Mouse (Mus musculus): ENCODE measurements around the gene Pcca. TPM values are rescaled to one million over a fixed set of nuclear protein-coding genes. Genes with fewer than 3 reads are reported as not detected.

Gene Pcca
- polyA plus RNA-seq, 1 experiment from 2014 or later: 36.5 TPM

DNA sequence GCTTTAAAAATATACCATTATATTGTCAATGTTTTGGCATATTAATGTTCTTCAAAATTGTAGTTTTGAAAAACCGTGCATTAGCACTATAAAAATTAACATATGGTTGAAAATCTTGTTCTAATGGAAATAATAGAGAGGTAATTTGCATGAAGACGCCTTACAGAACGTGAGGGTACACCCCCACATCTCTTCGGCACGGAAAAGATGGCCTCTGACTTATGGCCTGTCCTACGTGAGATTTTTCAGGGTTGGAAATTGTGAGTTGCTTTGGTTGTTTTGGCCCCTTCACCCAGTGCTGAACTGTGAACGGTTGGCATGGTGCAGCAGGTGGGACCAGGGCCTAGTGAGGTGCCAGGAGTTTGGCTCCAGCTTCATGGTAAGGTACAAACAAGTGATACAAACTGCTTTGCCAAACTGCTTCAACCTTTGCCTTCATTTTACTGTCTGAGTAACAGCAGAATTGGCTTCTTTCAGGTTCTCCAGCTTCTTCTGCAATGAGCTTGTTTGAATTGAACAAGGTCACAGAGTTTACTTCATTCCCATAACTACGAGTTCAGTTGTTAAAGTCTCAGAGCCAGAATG lies 185.5 kb downstream of the Pcca start:
- no peaks in the 10 kb centered on the region for H3K36me3 ChIP-seq
- H3K4me1 ChIP-seq: no peaks in the 10 kb centered on the region
- no peak overlapping the region for H3K27ac ChIP-seq
- WGBS: 86% methylated on average over 8 of the region's 8 CpGs
- H3K4me3 ChIP-seq: no peak overlapping the region
- no peaks in the 10 kb centered on the region for H3K27me3 ChIP-seq
- no peaks in the 10 kb centered on the region for H3K9me3 ChIP-seq
- no peak overlapping the region for H3K9ac ChIP-seq
- ATAC-seq (ENCODE audit: insufficient number of reproducible peaks, insufficient read depth, low FRiP score, low TSS enrichment): peak; percentile 67; the same call in 1 of the 2 replicates
- H3K4me2 ChIP-seq (replicated peaks): no peak overlapping the region

DNA sequence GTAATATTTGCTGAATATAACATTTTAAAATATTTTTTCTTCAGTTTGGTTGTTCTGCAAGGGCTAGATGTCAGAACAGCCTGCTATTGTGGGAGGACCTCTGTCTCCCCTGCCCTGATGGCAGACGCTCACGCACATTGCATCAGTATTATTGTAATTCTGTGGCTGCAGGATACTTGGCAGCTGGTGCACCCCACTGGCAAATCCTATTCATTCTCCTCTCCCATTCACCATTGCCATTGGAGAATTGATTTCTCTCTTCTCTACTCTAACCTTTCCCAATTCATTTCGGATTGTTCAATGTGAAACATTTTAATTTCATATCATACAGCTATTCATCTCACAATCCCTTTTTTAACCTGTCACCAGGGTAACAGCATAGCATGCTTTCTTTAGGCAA lies 186.9 kb downstream of the Pcca start:
- Histone ChIP-seq H3K36me3 (no peaks in the 10 kb centered on the region), H3K4me1 (no peaks in the 10 kb centered on the region), H3K27me3 (no peaks in the 10 kb centered on the region), H3K4me2 (replicated peaks) (no peak overlapping the region), H3K9me3 (no peaks in the 10 kb centered on the region), H3K27ac (no peak overlapping the region), H3K4me3 (no peak overlapping the region), H3K9ac (no peak overlapping the region)
- 58% methylated on average over 3 of the region's 3 CpGs for WGBS
- ATAC-seq (ENCODE audit: insufficient number of reproducible peaks, insufficient read depth, low FRiP score, low TSS enrichment): no peak

- Histone ChIP-seq H3K4me1 (no peaks in the 10 kb centered on the region), H3K9me3 (no peaks in the 10 kb centered on the region), H3K9ac (no peak overlapping the region), H3K27ac (no peak overlapping the region), H3K4me3 (no peak overlapping the region), H3K27me3 (no peaks in the 10 kb centered on the region), H3K4me2 (replicated peaks) (no peak overlapping the region), H3K36me3 (no peaks in the 10 kb centered on the region)
- WGBS: 42% methylated on average over 4 of the region's 4 CpGs
- ATAC-seq (ENCODE audit: insufficient number of reproducible peaks, insufficient read depth, low FRiP score, low TSS enrichment): no peak
Measured at GRCm38 (mm10) chr14:122721750-122722149, 187.6 kb downstream of the Pcca start.

DNA sequence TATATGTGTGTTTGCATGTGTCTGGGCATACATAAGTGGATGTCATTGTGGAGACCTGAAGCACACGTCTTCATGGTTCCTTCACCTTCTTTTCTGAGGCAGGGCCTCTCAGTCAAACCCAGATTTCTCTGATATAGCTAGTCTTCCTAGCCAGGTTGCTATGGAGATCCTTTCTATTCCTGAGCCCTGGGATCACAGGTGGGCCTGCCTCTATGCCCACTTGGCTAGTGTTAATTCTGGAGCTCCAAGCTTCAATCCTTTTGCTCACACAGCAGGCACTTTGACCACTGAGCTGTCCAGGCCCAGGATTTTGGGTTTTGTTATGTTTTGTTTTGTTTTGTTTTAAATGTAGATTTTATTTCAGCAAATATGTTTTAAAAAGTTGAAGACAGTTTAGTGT lies 192.3 kb downstream of the Pcca start:
- Histone ChIP-seq H3K4me1 (peaks cover 5% of the 10 kb centered on the region; the same call in 1 of the 2 replicates), H3K4me2 (replicated peaks) (no peak overlapping the region)
- 93% methylated on average over 1 of the region's 1 CpGs for whole genome bisulfite sequencing

DNA sequence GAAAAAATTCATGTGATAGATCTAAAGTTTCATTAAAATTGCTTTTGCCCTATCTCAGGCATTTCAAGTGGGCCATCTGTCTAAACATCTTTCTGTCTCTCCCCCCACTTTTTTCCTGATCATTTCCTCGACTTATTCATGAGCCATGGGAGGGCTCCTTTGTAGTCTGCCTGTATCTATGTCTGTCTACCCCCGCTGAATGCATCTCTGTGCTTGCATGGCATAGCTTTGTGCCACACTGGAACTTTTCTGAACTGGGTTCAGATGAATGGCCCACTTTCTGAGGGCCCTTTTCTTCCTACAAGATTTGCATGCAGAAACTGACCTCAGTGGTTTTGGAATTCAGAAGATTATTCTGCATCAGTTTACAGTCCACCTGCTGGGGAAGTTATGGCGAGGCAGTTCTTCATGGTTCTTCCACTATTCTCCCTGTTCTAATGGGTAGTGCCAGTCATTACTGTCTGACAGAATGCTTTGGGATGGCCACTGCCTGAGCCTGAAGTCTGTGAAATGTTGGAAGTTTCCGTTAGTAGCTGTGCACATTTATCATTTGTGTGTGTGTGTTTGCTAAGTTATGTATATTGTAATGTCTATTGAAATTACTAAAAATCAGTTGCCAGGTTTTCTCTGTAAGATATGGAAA lies 195.4 kb downstream of the Pcca start:
- Histone ChIP-seq H3K36me3 (no peaks in the 10 kb centered on the region), H3K4me2 (replicated peaks) (no peak overlapping the region), H3K27me3 (no peaks in the 10 kb centered on the region), H3K27ac (no peak overlapping the region), H3K9ac (no peak overlapping the region), H3K9me3 (no peaks in the 10 kb centered on the region), H3K4me1 (peaks cover 5% of the 10 kb centered on the region; the same call in 1 of the 2 replicates), H3K4me3 (no peak overlapping the region)
- ATAC-seq (ENCODE audit: insufficient number of reproducible peaks, insufficient read depth, low FRiP score, low TSS enrichment): no peak
- 73% methylated on average over 4 of the region's 4 CpGs for WGBS

More for the DNA sequence above, 192.3 kb downstream of the Pcca start:
- Histone ChIP-seq H3K9me3 (no peaks in the 10 kb centered on the region), H3K27me3 (no peaks in the 10 kb centered on the region), H3K9ac (no peak overlapping the region), H3K27ac (no peak overlapping the region), H3K4me3 (no peak overlapping the region), H3K36me3 (no peaks in the 10 kb centered on the region)
- no peak for ATAC-seq (ENCODE audit: insufficient number of reproducible peaks, insufficient read depth, low FRiP score, low TSS enrichment)

GRCm38 (mm10) chr14:122730921-122731551 lies 196.9 kb downstream of the Pcca start:
- Histone ChIP-seq H3K4me1 (peaks cover 5% of the 10 kb centered on the region; the same call in 1 of the 2 replicates), H3K4me3 (no peak overlapping the region), H3K36me3 (no peaks in the 10 kb centered on the region), H3K27ac (no peak overlapping the region), H3K9ac (no peak overlapping the region), H3K27me3 (no peaks in the 10 kb centered on the region), H3K4me2 (replicated peaks) (no peak overlapping the region), H3K9me3 (no peaks in the 10 kb centered on the region)
- WGBS: 35% methylated on average over 4 of the region's 4 CpGs
- 0 out of 2 replicates have a peak, but pooled peaks have one; percentile 15 for ATAC-seq (ENCODE audit: insufficient number of reproducible peaks, insufficient read depth, low FRiP score, low TSS enrichment)

GRCm38 (mm10) chr14:122736806-122737205 lies 202.7 kb downstream of the Pcca start:
- no peaks in the 10 kb centered on the region for H3K4me1 ChIP-seq
- no peaks in the 10 kb centered on the region for H3K27me3 ChIP-seq
- no peak for ATAC-seq (ENCODE audit: insufficient number of reproducible peaks, insufficient read depth, low FRiP score, low TSS enrichment)
- H3K4me2 ChIP-seq (replicated peaks): no peak overlapping the region
- H3K9me3 ChIP-seq: no peaks in the 10 kb centered on the region
- H3K9ac ChIP-seq: no peak overlapping the region
- no peaks in the 10 kb centered on the region for H3K36me3 ChIP-seq
- H3K27ac ChIP-seq: no peak overlapping the region
- no peak overlapping the region for H3K4me3 ChIP-seq

DNA sequence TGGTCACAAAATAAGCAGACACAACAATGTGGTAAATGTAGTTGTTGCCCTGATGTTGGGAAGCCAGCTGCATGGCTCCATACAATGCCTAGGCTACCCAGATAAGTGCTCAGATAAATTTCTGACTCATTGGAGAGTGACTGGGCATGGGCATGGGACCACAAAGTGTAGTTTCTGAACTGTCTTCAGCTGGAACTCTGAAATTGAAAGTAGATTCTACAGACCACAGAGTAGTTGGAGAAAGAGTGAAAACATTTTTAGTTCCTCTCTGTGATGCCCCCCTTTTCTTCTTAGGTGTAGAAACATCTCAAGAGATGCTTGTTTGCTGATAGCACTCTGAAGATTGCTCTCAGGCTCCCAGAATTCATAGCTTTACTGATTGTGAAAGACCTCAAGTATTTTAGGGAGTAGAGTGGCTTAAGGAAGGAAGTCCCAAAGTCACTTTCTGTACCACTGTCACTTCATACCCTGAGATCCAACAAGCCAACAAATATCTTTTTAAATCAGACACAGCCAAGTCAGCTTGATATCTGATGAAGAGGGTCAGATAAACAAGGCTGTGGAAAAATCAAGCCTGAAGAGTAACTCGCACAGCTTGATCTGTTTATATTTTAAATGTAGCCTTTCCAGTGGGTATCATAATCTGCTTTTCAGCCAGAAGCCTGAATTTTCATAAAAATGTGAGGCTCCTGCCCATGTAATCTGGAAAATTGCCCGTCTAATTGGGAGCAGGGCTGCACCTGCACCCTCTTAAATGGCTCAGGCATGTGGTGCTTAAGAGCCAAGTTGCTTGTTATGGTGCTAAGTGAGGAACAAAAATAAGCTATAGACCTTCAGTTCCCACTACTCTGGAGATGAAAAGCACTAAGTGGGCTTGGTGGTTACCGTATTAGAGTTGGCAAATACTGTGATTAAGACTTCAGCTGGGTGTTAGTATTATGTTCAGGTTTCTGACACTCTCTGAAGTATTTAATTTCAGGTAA lies 214.0 kb downstream of the Pcca start:
- no peaks in the 10 kb centered on the region for H3K36me3 ChIP-seq
- no peaks in the 10 kb centered on the region for H3K4me1 ChIP-seq
- H3K9ac ChIP-seq: no peak overlapping the region
- no peak overlapping the region for H3K27ac ChIP-seq
- no peak for ATAC-seq (ENCODE audit: insufficient number of reproducible peaks, insufficient read depth, low FRiP score, low TSS enrichment)
- no peaks in the 10 kb centered on the region for H3K27me3 ChIP-seq
- no peaks in the 10 kb centered on the region for H3K9me3 ChIP-seq
- 47% methylated on average over 3 of the region's 3 CpGs for WGBS
- H3K4me3 ChIP-seq: no peak overlapping the region
- H3K4me2 ChIP-seq (replicated peaks): no peak overlapping the region

DNA sequence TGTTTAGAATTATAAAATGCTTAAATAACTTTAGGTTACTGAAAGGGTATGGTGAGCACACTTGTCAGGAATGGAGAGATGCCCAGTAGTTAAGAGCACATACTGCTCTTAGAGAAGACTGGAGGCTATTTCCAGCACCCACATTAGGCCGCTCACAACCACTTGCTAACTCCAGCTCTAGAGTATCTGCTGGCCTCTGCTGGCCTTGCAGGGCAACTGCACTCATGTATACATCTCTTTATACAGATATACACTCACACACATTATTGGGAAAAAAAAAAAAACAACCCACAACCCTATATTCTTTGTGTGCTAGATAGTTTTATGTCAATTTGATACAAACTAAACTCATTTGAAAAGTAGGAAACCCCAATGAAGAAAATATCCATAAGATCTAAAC lies 217.4 kb downstream of the Pcca start:
- no peak for ATAC-seq (ENCODE audit: insufficient number of reproducible peaks, insufficient read depth, low FRiP score, low TSS enrichment)
- Histone ChIP-seq H3K4me2 (replicated peaks) (no peak overlapping the region), H3K9ac (no peak overlapping the region), H3K9me3 (no peaks in the 10 kb centered on the region), H3K4me1 (peaks cover 9% of the 10 kb centered on the region), H3K27ac (no peak overlapping the region), H3K27me3 (no peaks in the 10 kb centered on the region), H3K4me3 (no peak overlapping the region), H3K36me3 (no peaks in the 10 kb centered on the region)
- 95% methylated on average over 1 of the region's 1 CpGs for WGBS

DNA sequence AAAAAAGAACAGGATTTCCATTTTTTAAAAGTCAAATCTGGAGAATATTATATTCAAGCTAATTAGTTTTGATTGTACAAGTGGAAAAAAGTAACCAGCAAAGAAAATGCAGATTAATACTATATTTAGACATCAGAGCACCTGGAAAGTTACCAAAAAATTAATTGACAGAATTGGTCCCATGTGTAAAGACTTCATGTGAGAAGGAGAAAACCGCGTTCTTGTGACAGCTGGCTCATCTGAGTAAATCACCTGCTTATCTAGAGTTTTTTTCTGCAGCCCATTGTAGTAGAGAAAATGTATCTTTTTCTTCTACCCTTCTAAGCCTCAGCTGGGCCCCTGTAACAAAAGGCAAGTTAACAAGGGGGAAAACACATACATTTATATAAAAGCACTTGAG lies 219.2 kb downstream of the Pcca start:
- ATAC-seq (ENCODE audit: insufficient number of reproducible peaks, insufficient read depth, low FRiP score, low TSS enrichment): no peak
- H3K9me3 ChIP-seq: no peaks in the 10 kb centered on the region
- H3K27ac ChIP-seq: no peak overlapping the region
- H3K9ac ChIP-seq: no peak overlapping the region
- no peaks in the 10 kb centered on the region for H3K27me3 ChIP-seq
- WGBS: 34% methylated on average over 2 of the region's 2 CpGs
- peaks cover 9% of the 10 kb centered on the region for H3K4me1 ChIP-seq
- no peak overlapping the region for H3K4me3 ChIP-seq
- no peaks in the 10 kb centered on the region for H3K36me3 ChIP-seq
- H3K4me2 ChIP-seq (replicated peaks): no peak overlapping the region

DNA sequence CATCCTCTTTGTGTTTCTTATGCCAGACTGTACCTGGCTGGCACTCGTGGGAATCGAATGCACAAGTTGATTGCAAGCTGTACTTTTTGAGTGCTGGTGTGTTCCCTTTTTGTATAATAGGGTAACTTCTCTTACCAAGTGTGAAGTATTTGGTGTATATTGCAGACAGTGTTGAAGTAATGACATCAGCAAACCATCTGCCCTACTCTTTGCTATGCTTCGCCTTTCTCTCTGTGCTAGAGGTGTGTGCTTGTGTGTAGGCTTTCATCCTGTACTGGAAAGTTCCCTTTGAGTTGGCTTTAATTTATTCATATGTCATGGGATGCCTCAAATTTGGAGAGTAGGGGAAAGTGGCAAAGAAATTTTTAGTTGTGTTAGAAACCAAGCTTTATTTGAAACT lies 220.2 kb downstream of the Pcca start:
- Histone ChIP-seq H3K27me3 (no peaks in the 10 kb centered on the region), H3K36me3 (no peaks in the 10 kb centered on the region), H3K9ac (no peak overlapping the region), H3K27ac (no peak overlapping the region), H3K4me3 (no peak overlapping the region), H3K4me1 (peaks cover 9% of the 10 kb centered on the region), H3K4me2 (replicated peaks) (no peak overlapping the region), H3K9me3 (no peaks in the 10 kb centered on the region)
- ATAC-seq (ENCODE audit: insufficient number of reproducible peaks, insufficient read depth, low FRiP score, low TSS enrichment): no peak
- 93% methylated on average over 3 of the region's 3 CpGs for WGBS
